Mouse (Mus musculus): Measurements from ENCODE around the gene Tnfrsf4. TPM values are rescaled to one million over a fixed set of nuclear protein-coding genes. Genes with fewer than 3 reads are reported as not detected.

The Tnfrsf4 gene
- polyA plus RNA-seq, 1 experiment from 2014 or later, result 0.70 TPM

- ATAC-seq (replicated peaks; ENCODE audit: low FRiP score, low read depth) (no peak), DNase-seq (ENCODE audit: low spot score) (no peak)
- peak overlapping the region; percentile 96 for H3K27ac ChIP-seq
- 5% methylated on average over 15 of the region's 15 CpGs for WGBS
- TF ChIP-seq CTCF (IDR thresholded peaks at IDR 0.05; ENCODE audit: low read depth), result no peak
- H3K4me3 ChIP-seq (replicated peaks; ENCODE audit: low read depth, low read length), result peak overlapping the region; percentile 85
- no peaks in the 10 kb centered on the region for H3K9me3 ChIP-seq (replicated peaks; ENCODE audit: low read length)
- peaks cover 13% of the 10 kb centered on the region for H3K4me1 ChIP-seq (replicated peaks; ENCODE audit: insufficient read depth, low read length)
- H3K4me2 ChIP-seq (ENCODE audit: low read length), result peak overlapping the region; percentile 60
- peaks cover 12% of the 10 kb centered on the region; the same call in 1 of the 2 replicates for H3K36me3 ChIP-seq (ENCODE audit: insufficient read depth, low read length)
- no peaks in the 10 kb centered on the region for H3K27me3 ChIP-seq (ENCODE audit: insufficient read depth, low read length)
- peak overlapping the region; percentile 72 for H3K9ac ChIP-seq (ENCODE audit: low read depth, low read length)
Measured at GRCm38 (mm10) chr4:155993606-155994005, 20.0 kb upstream of the Tnfrsf4 start.

GRCm38 (mm10) chr4:156004109-156004508 is 9.5 kb upstream of the Tnfrsf4 start:
- no peaks in the 10 kb centered on the region for H3K4me1 ChIP-seq (replicated peaks; ENCODE audit: insufficient read depth, low read length)
- TF ChIP-seq CTCF (IDR thresholded peaks at IDR 0.05; ENCODE audit: low read depth), result no peak
- no peaks in the 10 kb centered on the region for H3K9me3 ChIP-seq (replicated peaks; ENCODE audit: low read length)
- H3K9ac ChIP-seq (ENCODE audit: low read depth, low read length), result no peak overlapping the region
- H3K4me3 ChIP-seq (replicated peaks; ENCODE audit: low read depth, low read length), result no peak overlapping the region
- no peak overlapping the region for H3K27ac ChIP-seq
- no peak for DNase-seq (ENCODE audit: low spot score)
- no peaks in the 10 kb centered on the region for H3K27me3 ChIP-seq (ENCODE audit: insufficient read depth, low read length)
- H3K36me3 ChIP-seq (ENCODE audit: insufficient read depth, low read length), result peaks cover 79% of the 10 kb centered on the region
- H3K4me2 ChIP-seq (ENCODE audit: low read length), result no peak overlapping the region
- WGBS, result 94% methylated on average over 3 of the region's 3 CpGs
- no peak for ATAC-seq (replicated peaks; ENCODE audit: low FRiP score, low read depth)

- Histone ChIP-seq H3K27me3 (ENCODE audit: insufficient read depth, low read length) (no peaks in the 10 kb centered on the region), H3K4me2 (ENCODE audit: low read length) (no peak overlapping the region), H3K4me3 (replicated peaks; ENCODE audit: low read depth, low read length) (no peak overlapping the region), H3K9me3 (replicated peaks; ENCODE audit: low read length) (no peaks in the 10 kb centered on the region), H3K27ac (no peak overlapping the region), H3K9ac (ENCODE audit: low read depth, low read length) (no peak overlapping the region), H3K4me1 (replicated peaks; ENCODE audit: insufficient read depth, low read length) (no peaks in the 10 kb centered on the region), H3K36me3 (ENCODE audit: insufficient read depth, low read length) (peaks cover 80% of the 10 kb centered on the region)
- no peak for DNase-seq (ENCODE audit: low spot score)
- 94% methylated on average over 4 of the region's 4 CpGs for WGBS
- TF ChIP-seq CTCF (IDR thresholded peaks at IDR 0.05; ENCODE audit: low read depth), result no peak
- ATAC-seq (replicated peaks; ENCODE audit: low FRiP score, low read depth), result no peak
Measured at GRCm38 (mm10) chr4:156008369-156008768, 5.3 kb upstream of the Tnfrsf4 start.

- WGBS, result 79% methylated on average over 2 of the region's 2 CpGs
- Histone ChIP-seq H3K9ac (ENCODE audit: low read depth, low read length) (no peak overlapping the region), H3K27ac (no peak overlapping the region), H3K4me3 (replicated peaks; ENCODE audit: low read depth, low read length) (no peak overlapping the region), H3K4me2 (ENCODE audit: low read length) (no peak overlapping the region), H3K4me1 (replicated peaks; ENCODE audit: insufficient read depth, low read length) (no peaks in the 10 kb centered on the region), H3K27me3 (ENCODE audit: insufficient read depth, low read length) (no peaks in the 10 kb centered on the region), H3K36me3 (ENCODE audit: insufficient read depth, low read length) (peaks cover 37% of the 10 kb centered on the region), H3K9me3 (replicated peaks; ENCODE audit: low read length) (no peaks in the 10 kb centered on the region)
- no peak for ATAC-seq (replicated peaks; ENCODE audit: low FRiP score, low read depth)
- TF ChIP-seq CTCF (IDR thresholded peaks at IDR 0.05; ENCODE audit: low read depth), result no peak
- DNase-seq (ENCODE audit: low spot score), result no peak
Measured at GRCm38 (mm10) chr4:156014436-156014835, 793 bp downstream of the Tnfrsf4 start.

DNA sequence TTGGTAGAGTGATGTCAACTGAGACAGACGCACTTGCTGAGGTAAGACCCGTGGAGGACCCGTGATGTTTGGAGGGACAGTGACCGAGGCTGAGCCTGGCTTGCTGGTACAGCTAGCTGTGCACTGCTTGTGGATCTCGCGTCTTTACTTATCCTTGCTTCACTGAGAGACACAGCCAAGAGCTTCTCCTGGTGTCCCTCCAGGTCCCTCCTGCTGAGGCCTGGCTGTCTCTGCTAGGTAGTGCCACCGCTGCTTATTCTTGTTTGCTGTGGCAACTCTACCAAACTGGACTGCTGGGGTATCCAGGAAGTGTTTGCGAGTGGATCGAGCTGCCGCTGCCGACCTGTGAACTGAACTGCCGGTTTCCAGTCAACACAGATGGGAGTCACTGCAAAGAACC is 6.1 kb downstream of the Tnfrsf4 start:
- no peak for TF ChIP-seq CTCF (IDR thresholded peaks at IDR 0.05; ENCODE audit: low read depth)

DNA sequence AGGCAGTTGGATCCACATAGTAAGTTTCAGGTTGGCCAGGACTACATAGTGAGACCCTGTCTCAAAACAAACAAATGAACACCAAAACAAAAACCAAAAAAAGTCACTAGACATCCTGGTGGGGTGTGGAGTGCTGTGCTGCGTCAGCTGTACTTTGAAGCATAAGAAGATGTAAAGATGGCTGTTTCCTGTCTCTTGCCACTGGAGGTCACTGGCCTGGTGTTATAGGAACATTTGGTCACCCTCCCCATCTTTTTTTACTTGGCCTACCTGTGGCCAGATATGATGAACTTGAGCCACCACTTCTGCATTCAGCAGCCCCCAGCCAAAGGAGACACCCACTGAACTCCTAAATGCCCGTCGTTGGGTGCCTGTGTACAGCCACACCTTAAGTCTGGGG is 7.7 kb downstream of the Tnfrsf4 start:
- Histone ChIP-seq H3K4me2 (ENCODE audit: low read length) (no peak overlapping the region), H3K4me1 (replicated peaks; ENCODE audit: insufficient read depth, low read length) (peaks cover 7% of the 10 kb centered on the region; the same call in 1 of the 2 replicates), H3K27me3 (ENCODE audit: insufficient read depth, low read length) (no peaks in the 10 kb centered on the region), H3K4me3 (replicated peaks; ENCODE audit: low read depth, low read length) (no peak overlapping the region), H3K27ac (no peak overlapping the region), H3K9me3 (replicated peaks; ENCODE audit: low read length) (no peaks in the 10 kb centered on the region), H3K9ac (ENCODE audit: low read depth, low read length) (no peak overlapping the region), H3K36me3 (ENCODE audit: insufficient read depth, low read length) (no peaks in the 10 kb centered on the region)
- WGBS, result 68% methylated on average over 3 of the region's 3 CpGs
- DNase-seq (ENCODE audit: low spot score), result no peak
- no peak for ATAC-seq (replicated peaks; ENCODE audit: low FRiP score, low read depth)
- no peak for TF ChIP-seq CTCF (IDR thresholded peaks at IDR 0.05; ENCODE audit: low read depth)

More for the DNA sequence above, 6.1 kb downstream of the Tnfrsf4 start:
- Histone ChIP-seq H3K4me2 (ENCODE audit: low read length) (no peak overlapping the region), H3K9ac (ENCODE audit: low read depth, low read length) (no peak overlapping the region), H3K4me3 (replicated peaks; ENCODE audit: low read depth, low read length) (no peak overlapping the region), H3K27me3 (ENCODE audit: insufficient read depth, low read length) (no peaks in the 10 kb centered on the region), H3K36me3 (ENCODE audit: insufficient read depth, low read length) (0 out of 2 replicates have a peak, but pooled peaks cover 4% of the 10 kb centered on the region), H3K9me3 (replicated peaks; ENCODE audit: low read length) (no peaks in the 10 kb centered on the region), H3K27ac (no peak overlapping the region), H3K4me1 (replicated peaks; ENCODE audit: insufficient read depth, low read length) (no peaks in the 10 kb centered on the region)
- WGBS, result 89% methylated on average over 12 of the region's 12 CpGs
- ATAC-seq (replicated peaks; ENCODE audit: low FRiP score, low read depth) (no peak), DNase-seq (ENCODE audit: low spot score) (no peak)

DNA sequence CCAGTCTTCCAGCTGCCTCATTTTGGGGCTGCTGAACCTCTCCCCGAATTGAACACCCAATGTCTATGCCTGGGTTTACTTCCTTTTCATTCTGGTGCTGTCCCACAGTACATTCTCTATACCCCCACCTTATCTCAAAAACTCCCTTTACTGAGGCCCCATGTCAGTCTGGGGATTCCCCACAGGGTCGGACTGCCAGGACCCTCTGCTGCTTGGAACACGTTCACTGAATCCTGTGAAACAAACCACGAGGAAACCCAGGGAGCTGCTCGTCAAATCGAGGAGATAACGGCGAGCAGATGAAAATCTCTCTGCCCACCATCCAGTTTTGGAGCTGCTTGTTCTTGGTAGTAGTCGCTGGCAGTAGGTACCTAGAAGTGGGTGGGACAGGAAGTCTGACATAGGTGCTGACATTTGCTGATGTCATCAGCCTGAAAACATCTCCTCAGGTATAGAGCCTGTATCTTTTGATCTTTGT is 8.3 kb downstream of the Tnfrsf4 start:
- Histone ChIP-seq H3K36me3 (ENCODE audit: insufficient read depth, low read length) (no peaks in the 10 kb centered on the region), H3K9ac (ENCODE audit: low read depth, low read length) (no peak overlapping the region), H3K4me2 (ENCODE audit: low read length) (no peak overlapping the region), H3K4me3 (replicated peaks; ENCODE audit: low read depth, low read length) (no peak overlapping the region), H3K27me3 (ENCODE audit: insufficient read depth, low read length) (no peaks in the 10 kb centered on the region), H3K9me3 (replicated peaks; ENCODE audit: low read length) (no peaks in the 10 kb centered on the region), H3K27ac (no peak overlapping the region), H3K4me1 (replicated peaks; ENCODE audit: insufficient read depth, low read length) (peaks cover 7% of the 10 kb centered on the region; the same call in 1 of the 2 replicates)
- 73% methylated on average over 9 of the region's 9 CpGs for WGBS
- DNase-seq (ENCODE audit: low spot score) (no peak), ATAC-seq (replicated peaks; ENCODE audit: low FRiP score, low read depth) (no peak)
- no peak for TF ChIP-seq CTCF (IDR thresholded peaks at IDR 0.05; ENCODE audit: low read depth)

Measured in kidney, postnatal 0 days (tissue).